Mouse (Mus musculus): ENCODE data around the gene Abcf2.
A peak's percentile ranks its signal among the peaks of the same experiment; 100 is the strongest.
"Not testable (repeated sequence)": the region's sequence is repeated elsewhere in the genome, so short reads cannot be mapped to it uniquely, and the experiment has no call there.

Gene Abcf2

GRCm38 (mm10) chr5:24586106-24586505, 8.8 kb upstream of the Abcf2 start:
- no peak for DNase-seq

- no peak for DNase-seq
Observed at GRCm38 (mm10) chr5:24578109-24578963, 1.1 kb upstream of the Abcf2 start.

- no peak for DNase-seq
Observed at GRCm38 (mm10) chr5:24576801-24577182, 475 bp downstream of the Abcf2 start.

GRCm38 (mm10) chr5:24575948-24576347, 1.3 kb downstream of the Abcf2 start:
- DNase-seq, result no peak

GRCm38 (mm10) chr5:24556709-24557108, 20.6 kb downstream of the Abcf2 start, which contains the start of gene 4931409K22Rik:
4931409K22Rik (minus strand) TSS chr5:24556809.
- no peak for DNase-seq

GRCm38 (mm10) chr5:24555335-24555734, 21.9 kb downstream of the Abcf2 start:
- not testable (repeated sequence) for DNase-seq

GRCm38 (mm10) chr5:24553621-24554244, 23.5 kb downstream of the Abcf2 start:
- no peak for DNase-seq

GRCm38 (mm10) chr5:24551317-24551688, 26.0 kb downstream of the Abcf2 start:
- DNase-seq, result no peak

GRCm38 (mm10) chr5:24550598-24551316, 26.5 kb downstream of the Abcf2 start:
- peak; percentile 80 for DNase-seq

- no peak for DNase-seq
Observed at GRCm38 (mm10) chr5:24542643-24543042, 34.6 kb downstream of the Abcf2 start.

GRCm38 (mm10) chr5:24541144-24541569, 36.1 kb downstream of the Abcf2 start:
- DNase-seq, result no peak

GRCm38 (mm10) chr5:24540387-24541143, 36.7 kb downstream of the Abcf2 start, which contains the start of gene Asb10:
Asb10 (minus strand) TSS chr5:24540978.
- no peak for DNase-seq

- DNase-seq, result no peak
Observed at GRCm38 (mm10) chr5:24539571-24540296, 37.5 kb downstream of the Abcf2 start.

- no peak for DNase-seq
Observed at GRCm38 (mm10) chr5:24537618-24538017, 39.6 kb downstream of the Abcf2 start.

GRCm38 (mm10) chr5:24536511-24536910, 40.8 kb downstream of the Abcf2 start:
- DNase-seq, result no peak

- DNase-seq, result no peak
Observed at GRCm38 (mm10) chr5:24535731-24536130, 41.5 kb downstream of the Abcf2 start.

GRCm38 (mm10) chr5:24534292-24534691, 43.0 kb downstream of the Abcf2 start:
- no peak for DNase-seq

- DNase-seq, result no peak
Observed at GRCm38 (mm10) chr5:24533391-24533790, 43.9 kb downstream of the Abcf2 start.

- peak; percentile 94 for DNase-seq
Observed at GRCm38 (mm10) chr5:24530042-24530689, 47.1 kb downstream of the Abcf2 start.

- no peak for DNase-seq
Observed at GRCm38 (mm10) chr5:24527780-24528179, 49.5 kb downstream of the Abcf2 start.

- no peak for DNase-seq
Observed at GRCm38 (mm10) chr5:24526889-24527230, 50.4 kb downstream of the Abcf2 start, which contains the start of gene Gbx1. Gbx1 (minus strand) TSS chr5:24527202.

Data from right cerebral cortex, postnatal 4 days (tissue).